Mouse (Mus musculus): ENCODE measurements at regions not wholly inside any gene's neighbourhood (a gene's known extent, or its start where the extent isn't known, plus 50 kb on each side); places are given as distances from the start of the nearest gene placed in this dataset.

DNA sequence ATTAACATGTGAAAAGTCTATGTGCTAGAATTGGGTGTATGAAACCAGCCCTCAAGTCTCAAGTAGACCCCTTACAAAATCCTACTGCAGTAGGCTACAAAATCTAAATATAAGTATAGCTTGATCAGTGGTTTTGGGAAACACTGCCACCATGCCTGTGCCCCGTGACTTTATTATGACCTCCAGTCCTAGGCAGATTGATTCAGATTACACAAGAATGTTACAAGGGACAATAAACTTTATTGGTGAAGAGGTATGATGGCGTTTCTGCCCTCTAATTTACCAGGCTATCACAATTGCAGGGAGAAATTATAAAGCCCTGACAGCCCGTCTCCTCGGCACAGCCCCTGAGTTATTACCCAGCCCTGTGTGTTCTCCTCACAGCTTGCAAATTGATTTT lies 337.4 kb upstream of the Arglu1 start:
- TF ChIP-seq CTCF (conservative IDR thresholded peaks at IDR 0.05; ENCODE audit: low read length) (no peak), NANOG (IDR thresholded peaks at IDR 0.05; ENCODE audit: borderline replicate concordance, low read length) (no peak), POU5F1 (IDR thresholded peaks at IDR 0.05; ENCODE audit: borderline replicate concordance, low read length) (no peak)
